Mouse (Mus musculus): Measurements from ENCODE around the gene Itsn1.

DNA sequence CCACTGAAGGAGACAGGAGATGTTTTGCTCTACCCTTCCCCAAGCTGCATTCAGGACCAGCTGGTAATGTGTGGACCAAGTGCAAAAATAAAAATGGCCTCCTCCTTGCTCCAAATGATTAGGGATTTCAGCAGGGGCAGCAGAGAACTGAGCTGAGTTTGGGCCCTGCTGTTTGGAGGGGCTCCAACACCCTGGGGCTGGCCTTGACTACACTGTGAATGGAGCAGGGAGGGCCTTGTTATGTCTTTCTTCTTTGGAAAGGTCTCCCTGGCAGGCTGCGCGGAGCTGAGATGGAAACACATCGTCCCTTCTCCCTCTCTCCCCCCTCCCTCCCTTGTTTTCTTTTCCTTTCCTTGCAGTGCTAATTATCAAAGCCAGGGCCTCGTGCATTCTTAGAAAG, 189.4 kb downstream of the Itsn1 start:
- TF ChIP-seq CTCF (conservative IDR thresholded peaks at IDR 0.05; ENCODE audit: insufficient read depth, insufficient read length, low read depth, low read length) (no peak), POLR2A (IDR thresholded peaks at IDR 0.05; ENCODE audit: low read depth, low read length) (no peak)
